Mouse (Mus musculus): Measurements from ENCODE around the gene Sp7. TPM values are rescaled to one million over a fixed set of nuclear protein-coding genes. Genes with fewer than 3 reads are reported as not detected.

The Sp7 gene
- under 1 TPM; 0.26 to 0.53 TPM for total RNA-seq (2021)
- long read RNA-seq, experiment 1, partial matches to known transcripts, result 0 of 1 reads
- long read RNA-seq, experiment 1, other reads (novel, unspliced or antisense), result 1 of 1 reads
- long read RNA-seq, experiment 2, partial matches to known transcripts, result 0 of 2 reads
- long read RNA-seq, experiment 2, other reads (novel, unspliced or antisense), result 2 of 2 reads

DNA sequence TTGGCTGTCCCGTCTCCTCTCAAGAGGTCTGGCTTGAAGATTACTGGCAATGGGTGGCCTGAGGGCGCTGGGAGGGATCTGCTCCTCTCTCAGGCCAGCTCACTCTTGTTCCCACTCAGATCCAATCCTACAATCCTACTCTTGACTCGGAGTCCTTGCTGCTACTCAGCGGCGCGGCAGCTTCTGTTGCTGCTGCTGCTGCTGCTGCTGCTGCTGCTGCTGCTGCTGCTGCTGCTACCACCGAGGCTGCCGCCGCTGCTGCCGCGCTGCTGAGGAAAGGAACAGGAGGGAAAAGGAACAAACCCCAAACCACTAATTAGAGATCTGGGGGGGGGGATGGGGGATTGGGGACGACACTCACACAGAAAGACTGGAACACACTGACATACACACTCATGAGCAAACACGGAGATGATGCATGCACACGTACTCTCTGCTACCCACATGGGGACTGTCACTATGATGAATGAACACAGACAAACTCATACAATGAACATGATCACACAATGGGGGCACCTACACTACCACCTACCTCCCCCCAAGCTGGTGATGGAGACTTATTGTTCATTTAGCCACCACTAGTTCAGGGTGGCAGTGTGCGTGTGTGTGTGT, at the start of gene Sp7:
Gene Sp7 (minus strand): TSS at position 450 of the 612 bp plus-strand sequence.
- intact Hi-C loops (cut with DNase I), result no loop called here
- DNase-seq (ENCODE audit: low spot score in 2 of 2), result no peak

- intact Hi-C loops (cut with DNase I), result no loop called here
Measured at GRCm38 (mm10) chr15:102413687-102414086, 46.7 kb upstream of the Sp7 start.

GRCm38 (mm10) chr15:102411077-102411476, 44.1 kb upstream of the Sp7 start:
- intact Hi-C loops (cut with DNase I), result no loop called here
- DNase-seq (ENCODE audit: low spot score in 2 of 2), result no peak

More at GRCm38 (mm10) chr15:102413687-102414086, 46.7 kb upstream of the Sp7 start:
- DNase-seq (ENCODE audit: low spot score in 2 of 2), result no peak

DNA sequence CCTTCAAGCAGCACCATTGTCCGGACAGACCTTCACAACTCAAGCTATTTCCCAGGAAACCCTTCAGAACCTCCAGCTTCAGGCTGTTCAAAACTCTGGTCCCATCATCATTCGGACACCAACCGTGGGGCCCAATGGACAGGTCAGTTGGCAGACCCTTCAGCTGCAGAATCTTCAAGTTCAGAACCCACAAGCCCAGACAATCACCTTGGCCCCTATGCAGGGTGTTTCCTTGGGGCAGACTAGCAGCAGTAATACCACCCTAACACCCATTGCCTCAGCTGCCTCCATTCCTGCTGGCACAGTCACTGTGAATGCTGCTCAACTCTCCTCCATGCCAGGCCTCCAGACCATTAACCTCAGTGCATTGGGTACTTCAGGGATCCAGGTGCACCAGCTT, 42.3 kb upstream of the Sp7 start:
- intact Hi-C loops (cut with DNase I), result no loop called here

GRCm38 (mm10) chr15:102408558-102409130, 41.7 kb upstream of the Sp7 start:
- no peak for DNase-seq (ENCODE audit: low spot score in 2 of 2)
- intact Hi-C loops (cut with DNase I), result no loop called here

More for the DNA sequence above, 42.3 kb upstream of the Sp7 start:
- no peak for DNase-seq (ENCODE audit: low spot score in 2 of 2)

- intact Hi-C loops (cut with DNase I), result no loop called here
- no peak for DNase-seq (ENCODE audit: low spot score in 2 of 2)
Measured at GRCm38 (mm10) chr15:102407681-102408557, 40.9 kb upstream of the Sp7 start.

- DNase-seq (ENCODE audit: low spot score in 2 of 2), result no peak
- intact Hi-C loops (cut with DNase I), result no loop called here
Measured at GRCm38 (mm10) chr15:102406912-102407580, 40.1 kb upstream of the Sp7 start.

DNA sequence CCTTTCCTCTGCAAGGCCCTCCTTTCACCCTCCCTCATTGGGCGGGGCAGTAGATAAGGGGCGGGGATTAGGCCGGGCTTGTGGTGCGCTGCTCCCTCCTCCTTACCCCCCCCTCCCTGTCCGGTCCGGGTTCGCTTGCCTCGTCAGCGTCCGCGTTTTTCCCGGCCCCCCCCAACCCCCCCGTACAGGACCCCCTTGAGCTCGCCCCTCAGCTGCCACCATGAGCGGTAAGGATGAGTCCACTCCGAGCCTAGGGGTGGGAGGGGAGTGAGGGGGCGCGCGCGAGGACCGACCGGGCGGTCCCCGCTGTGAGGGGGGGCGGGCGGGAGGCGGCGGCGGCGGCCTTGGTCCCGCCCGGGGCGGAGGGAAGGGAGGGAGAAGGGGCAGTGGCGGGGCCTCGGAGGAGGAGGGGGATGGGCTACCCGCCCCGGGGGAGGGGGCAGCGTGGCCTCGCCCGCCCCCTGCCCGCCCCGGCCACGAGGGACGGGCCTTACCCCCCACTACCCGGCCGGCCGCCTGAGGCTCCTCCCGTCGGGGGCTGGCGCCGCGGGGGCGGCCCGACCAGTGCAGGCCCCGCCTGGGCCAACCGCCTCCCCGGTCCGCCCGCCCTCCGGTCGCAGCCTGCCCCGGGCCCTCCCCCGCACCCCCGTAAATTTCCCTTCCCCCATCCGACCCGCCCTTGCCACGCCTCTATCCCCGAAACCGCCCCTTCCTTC, 39.4 kb upstream of the Sp7 start:
- intact Hi-C loops (cut with DNase I), result no loop called here
- DNase-seq (ENCODE audit: low spot score in 2 of 2), result peak; percentile 20 to 68

DNA sequence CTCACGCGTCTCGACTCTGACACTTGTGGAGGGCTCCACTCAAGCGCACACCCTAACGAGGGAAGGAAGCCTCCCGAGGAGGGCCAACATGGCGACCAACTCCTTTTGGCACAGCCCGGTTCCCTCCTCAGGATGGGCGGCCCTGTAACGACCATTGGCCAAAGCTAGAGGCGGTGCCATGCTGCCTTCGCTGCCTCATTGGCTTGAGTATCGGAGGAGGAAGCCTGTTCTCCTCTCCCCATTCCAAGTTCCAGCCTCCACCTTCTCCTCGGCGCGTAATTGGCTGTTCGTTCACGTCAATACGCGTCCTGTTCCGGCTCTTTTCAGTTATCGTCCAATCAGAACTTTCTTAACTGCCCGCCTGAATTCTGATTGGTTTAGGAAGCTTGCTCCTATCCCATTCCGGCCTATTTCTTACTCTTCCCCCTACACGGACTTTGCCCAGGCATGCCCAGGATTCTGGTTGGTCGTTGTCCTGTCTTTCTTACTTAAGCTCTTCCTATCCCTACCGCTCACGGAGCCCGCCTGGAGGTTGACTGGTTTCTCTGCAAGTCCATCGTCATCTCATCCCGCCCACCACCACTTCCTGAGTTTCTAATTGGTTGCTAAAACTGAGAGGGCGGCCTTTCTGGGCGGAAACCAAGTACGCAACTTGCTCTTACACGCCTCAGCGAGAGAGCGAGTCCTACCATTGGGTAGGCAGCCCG, 38.7 kb upstream of the Sp7 start, which contains the start of gene Sp1:
Gene Sp1 (plus strand): TSS at position 655 of the 707 bp plus-strand sequence.
- intact Hi-C loops (cut with DNase I), result no loop called here

DNA sequence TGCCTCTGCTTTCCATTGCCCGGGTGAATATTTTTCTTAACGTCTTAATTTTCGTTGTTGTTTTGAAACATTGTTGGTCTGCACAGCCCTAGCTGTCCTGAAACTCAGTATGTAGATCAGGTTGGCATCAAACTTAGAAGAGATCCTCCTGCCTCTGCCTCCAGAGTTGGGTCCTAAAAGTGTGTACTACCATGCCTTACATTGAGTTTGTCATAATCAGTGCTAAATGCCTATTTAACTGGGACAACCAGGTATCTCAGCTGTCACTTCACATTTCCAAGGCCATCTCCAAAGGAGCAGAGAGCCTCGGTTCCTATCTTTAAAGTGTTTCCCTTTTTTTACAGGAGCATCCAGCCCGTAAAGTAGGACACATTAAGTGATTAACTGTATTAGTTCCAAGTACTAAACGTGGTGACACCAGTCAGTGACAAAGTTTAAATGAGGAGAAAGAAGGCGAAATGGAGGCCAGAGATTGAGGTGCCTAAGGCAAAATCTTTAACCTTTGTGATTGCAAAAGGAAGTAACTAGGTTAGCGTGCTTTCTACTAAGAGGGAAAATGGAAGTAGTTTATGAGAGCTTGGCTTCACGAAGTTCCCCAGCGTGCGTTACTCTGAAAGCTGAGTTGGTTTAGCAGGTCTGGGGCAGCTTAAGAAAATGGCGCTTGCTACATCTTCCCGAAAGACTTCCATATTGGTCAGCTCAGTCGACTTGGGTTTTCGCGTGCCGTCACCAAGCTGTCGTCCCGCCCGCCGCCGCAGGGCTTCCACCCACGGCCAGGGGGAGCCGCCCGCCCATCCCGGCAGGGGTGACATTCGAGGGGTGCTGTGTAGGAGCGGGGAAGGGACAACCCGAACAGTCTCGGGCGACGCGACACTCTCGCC, 37.9 kb upstream of the Sp7 start:
- DNase-seq (ENCODE audit: low spot score in 2 of 2), result no peak
- intact Hi-C loops (cut with DNase I), result no loop called here

More for the DNA sequence above, 38.7 kb upstream of the Sp7 start, which contains the start of gene Sp1:
- DNase-seq (ENCODE audit: low spot score in 2 of 2), result peak; percentile 99 to 100

DNA sequence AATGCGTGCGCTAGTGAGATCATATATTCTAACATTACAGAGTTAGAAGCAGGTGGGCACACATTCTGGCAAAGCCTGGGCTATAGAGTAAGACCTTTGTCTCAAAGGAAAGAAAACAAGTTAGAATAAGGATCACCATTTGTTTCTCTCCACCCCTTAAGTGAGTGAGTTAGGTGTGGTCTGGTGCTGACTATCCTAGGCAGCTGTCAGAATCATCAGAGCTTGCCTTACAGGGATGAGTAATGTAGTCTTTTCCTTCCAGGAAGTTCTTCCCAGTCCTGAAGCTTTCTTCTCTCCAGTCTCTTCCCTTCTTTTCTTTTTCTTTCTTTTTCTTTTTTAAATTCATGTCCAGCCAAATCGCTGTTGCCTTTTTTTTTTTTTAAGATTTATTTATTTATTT, 35.2 kb upstream of the Sp7 start:
- intact Hi-C loops (cut with DNase I), result no loop called here
- no peak for DNase-seq (ENCODE audit: low spot score in 2 of 2)

- intact Hi-C loops (cut with DNase I), result no loop called here
- no peak for DNase-seq (ENCODE audit: low spot score in 2 of 2)
Measured at GRCm38 (mm10) chr15:102401278-102401677, 34.3 kb upstream of the Sp7 start.

DNA sequence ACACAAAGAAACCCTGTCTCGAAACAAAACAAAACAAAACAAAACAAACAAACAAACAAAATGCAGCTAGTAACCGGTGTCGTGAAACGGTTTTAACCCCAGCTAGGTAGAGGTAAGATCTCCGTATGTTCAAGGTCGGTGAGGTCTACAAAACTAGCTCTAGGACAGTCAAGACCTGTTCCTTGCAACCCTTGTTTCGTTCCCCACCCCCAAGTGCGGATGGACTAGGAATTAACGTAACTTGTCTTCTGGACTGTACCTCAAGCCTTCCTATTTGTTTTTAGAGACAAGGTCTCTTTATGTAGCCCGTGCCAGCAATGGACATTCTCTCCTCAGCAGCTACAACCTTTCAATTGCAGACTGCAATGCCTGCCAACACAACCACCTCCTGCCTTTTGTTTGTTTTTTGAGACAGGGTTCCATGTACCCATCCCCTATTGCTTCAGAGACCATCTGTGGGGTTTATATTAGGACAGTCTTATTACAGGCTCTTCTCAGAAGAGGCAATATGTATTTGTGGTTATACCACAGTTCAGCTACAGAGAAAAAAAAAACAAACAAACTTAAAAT, 33.6 kb upstream of the Sp7 start:
- no peak for DNase-seq (ENCODE audit: low spot score in 2 of 2)

GRCm38 (mm10) chr15:102399229-102400221, 32.5 kb upstream of the Sp7 start:
- intact Hi-C loops (cut with DNase I), result no loop called here
- peak; percentile 54 to 65 for DNase-seq (ENCODE audit: low spot score in 2 of 2)

More for the DNA sequence above, 33.6 kb upstream of the Sp7 start:
- intact Hi-C loops (cut with DNase I), result no loop called here

DNA sequence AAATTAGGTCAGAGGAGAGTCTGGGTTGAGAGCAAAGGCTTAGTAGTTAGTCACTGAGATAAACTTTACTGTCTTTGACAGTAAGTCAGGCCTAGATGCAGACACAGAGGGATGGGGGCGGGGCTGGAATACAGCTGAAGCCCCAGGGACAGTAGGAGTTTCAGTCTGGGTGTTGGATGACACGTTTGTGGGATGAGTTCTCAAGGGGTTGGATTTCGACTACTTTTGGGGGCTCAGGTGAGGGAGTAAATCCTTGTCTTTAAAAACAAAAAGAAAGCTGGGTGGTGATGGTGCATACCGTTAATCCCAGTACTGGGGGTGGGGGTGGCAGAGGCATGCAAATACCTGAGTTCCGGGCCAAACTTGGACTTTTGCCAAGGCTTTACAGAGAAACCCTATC, 31.6 kb upstream of the Sp7 start:
- intact Hi-C loops (cut with DNase I), result no loop called here
- DNase-seq (ENCODE audit: low spot score in 2 of 2), result no peak

GRCm38 (mm10) chr15:102395061-102395460, 28.1 kb upstream of the Sp7 start:
- intact Hi-C loops (cut with DNase I), result no loop called here
- DNase-seq (ENCODE audit: low spot score in 2 of 2), result no peak

Data from left cerebral cortex, postnatal 14 days (tissue).